24 mouse cellular contexts compared by ENCODE assay signal in genomic region chr1:166259526-166259925, GRCm38 (mm10). TPM values are rescaled to one million over a fixed set of nuclear protein-coding genes. Genes with fewer than 3 reads are reported as not detected.
A peak's percentile ranks its signal among the peaks of the same experiment; 100 is the strongest.
DNase-seq lines count a peak whose midpoint lies in the region; ATAC-seq and TF ChIP-seq lines count a peak whose summit lies in the region.
"Had no signal": no experiment of that assay in that cellular context is flagged by ENCODE, and none has a peak within 500 bp of the region (broad histone marks: within the 10 kb centered on the region; RNA-seq: fewer than 3 reads in every experiment).

No protein-coding gene starts in this region.

- H3K9me3 ChIP-seq in forebrain, postnatal 0 days (ENCODE audit: low read length), result no peaks in the 10 kb centered on the region
- H3K9me3 ChIP-seq in forebrain, embryonic 13.5 days (replicated peaks), result no peaks in the 10 kb centered on the region
- no peaks in the 10 kb centered on the region for H3K9me3 ChIP-seq in midbrain, postnatal 0 days (ENCODE audit: low read length)
- no peaks in the 10 kb centered on the region for H3K9me3 ChIP-seq in intestine, embryonic 15.5 days
- H3K9me3 ChIP-seq: embryonic facial prominence, embryonic 13.5 days; heart, embryonic 10.5 days; neural tube, embryonic 12.5 days had no signal

- H3K9ac ChIP-seq in forebrain, postnatal 0 days, result no peak overlapping the region
- no peak overlapping the region for H3K9ac ChIP-seq in forebrain, embryonic 13.5 days
- no peak overlapping the region for H3K9ac ChIP-seq in midbrain, postnatal 0 days (replicated peaks; ENCODE audit: low read length, poor library complexity, severe bottlenecking)
- no peak overlapping the region for H3K9ac ChIP-seq in intestine, embryonic 15.5 days
- H3K9ac ChIP-seq: embryonic facial prominence, embryonic 13.5 days; neural tube, embryonic 12.5 days had no signal

- intact Hi-C loops in left cerebral cortex, adult 2 months (cut with DNase I), result loop anchor here (5.0 to 10.0 kb wide), 3 partner anchors 48 to 255 kb away; partner anchors contain the start of gene Pou2f1

- WGBS in forebrain, postnatal 0 days, result 56% methylated on average over 6 of the region's 6 CpGs
- WGBS in forebrain, embryonic 13.5 days, result 82% methylated on average over 6 of the region's 6 CpGs
- WGBS in midbrain, postnatal 0 days, result 58% methylated on average over 6 of the region's 6 CpGs
- WGBS in intestine, embryonic 15.5 days, result 64% methylated on average over 6 of the region's 6 CpGs

- TF ChIP-seq CTCF in forebrain, postnatal 0 days (IDR thresholded peaks at IDR 0.05; ENCODE audit: low read depth), result no peak
- TF ChIP-seq CTCF in left cerebral cortex, adult 2 months (IDR thresholded peaks at IDR 0.05), result no peak
- no peak for TF ChIP-seq CTCF in midbrain, postnatal 0 days (IDR thresholded peaks at IDR 0.05)

- DNase-seq in forebrain, postnatal 0 days, result peak; percentile 35
- DNase-seq in left cerebral cortex, adult 2 months (ENCODE audit: extremely low spot score in 1 of 2, low spot score in 2 of 2), result no peak
- DNase-seq in left cerebral cortex, adult 11 months (ENCODE audit: low spot score), result no peak
- DNase-seq in midbrain, postnatal 0 days (ENCODE audit: low spot score), result no peak
- DNase-seq: B cell, adult 2 months; cerebellum, adult 8-10 months; kidney, adult 2 months; kidney, postnatal 10 days; left cerebral cortex, postnatal 4 days; liver; thymus, adult 18-20 months had no signal

- H3K4me1 ChIP-seq in forebrain, postnatal 0 days (ENCODE audit: insufficient read depth), result 0 out of 2 replicates have a peak, but pooled peaks cover 9% of the 10 kb centered on the region
- peaks cover 32% of the 10 kb centered on the region for H3K4me1 ChIP-seq in forebrain, embryonic 13.5 days
- peaks cover 12% of the 10 kb centered on the region; the same call in 1 of the 2 replicates for H3K4me1 ChIP-seq in midbrain, postnatal 0 days (ENCODE audit: insufficient read depth, low read length)
- H3K4me1 ChIP-seq in intestine, embryonic 15.5 days (replicated peaks), result no peaks in the 10 kb centered on the region

- no peak overlapping the region for H3K4me2 ChIP-seq in forebrain, postnatal 0 days (ENCODE audit: low read depth)
- H3K4me2 ChIP-seq in forebrain, embryonic 13.5 days, result no peak overlapping the region
- H3K4me2 ChIP-seq in midbrain, postnatal 0 days (ENCODE audit: low read depth, low read length, poor library complexity, severe bottlenecking), result peak overlapping the region; percentile 20
- no peak overlapping the region for H3K4me2 ChIP-seq in intestine, embryonic 15.5 days (replicated peaks)
- H3K4me2 ChIP-seq: embryonic facial prominence, embryonic 13.5 days; neural tube, embryonic 12.5 days had no signal

- H3K27me3 ChIP-seq in forebrain, postnatal 0 days (ENCODE audit: insufficient read depth, low read length), result no peaks in the 10 kb centered on the region
- H3K27me3 ChIP-seq in forebrain, embryonic 13.5 days, result no peaks in the 10 kb centered on the region
- no peaks in the 10 kb centered on the region for H3K27me3 ChIP-seq in midbrain, postnatal 0 days (ENCODE audit: insufficient read depth, low read length)
- peaks cover 26% of the 10 kb centered on the region for H3K27me3 ChIP-seq in intestine, embryonic 15.5 days (replicated peaks)

- peak; percentile 42 for ATAC-seq in forebrain, postnatal 0 days
- ATAC-seq in forebrain, embryonic 13.5 days, result no peak
- ATAC-seq in common myeloid progenitor, adult 5-6 weeks (replicated peaks; ENCODE audit: low read depth, poor library complexity, severe bottlenecking), result 0 out of 2 replicates have a peak, but pooled peaks have one; percentile 5
- no peak for ATAC-seq in midbrain, postnatal 0 days (ENCODE audit: low FRiP score)
- ATAC-seq in intestine, embryonic 15.5 days, result no peak
- ATAC-seq: lung, postnatal 0 days had no signal

- H3K27ac ChIP-seq in forebrain, postnatal 0 days (ENCODE audit: low read depth, low read length), result peak overlapping the region; percentile 29; the same call in 1 of the 2 replicates
- H3K27ac ChIP-seq in forebrain, embryonic 13.5 days, result no peak overlapping the region
- H3K27ac ChIP-seq in left cerebral cortex, adult 2 months, result peak overlapping the region; percentile 48
- H3K27ac ChIP-seq in midbrain, postnatal 0 days (ENCODE audit: low read depth, low read length), result no peak overlapping the region
- no peak overlapping the region for H3K27ac ChIP-seq in intestine, embryonic 15.5 days
- H3K27ac ChIP-seq: embryonic facial prominence, embryonic 13.5 days; heart, embryonic 10.5 days; neural tube, embryonic 12.5 days had no signal

- no peaks in the 10 kb centered on the region for H3K36me3 ChIP-seq in forebrain, postnatal 0 days (ENCODE audit: insufficient read depth)
- H3K36me3 ChIP-seq in forebrain, embryonic 13.5 days (ENCODE audit: poor library complexity, severe bottlenecking), result 0 out of 2 replicates have a peak, but pooled peaks cover 3% of the 10 kb centered on the region
- no peaks in the 10 kb centered on the region for H3K36me3 ChIP-seq in midbrain, postnatal 0 days (ENCODE audit: insufficient read depth, low read length)
- H3K36me3 ChIP-seq in intestine, embryonic 15.5 days, result no peaks in the 10 kb centered on the region
- H3K36me3 ChIP-seq: embryonic facial prominence, embryonic 13.5 days; heart, embryonic 10.5 days; neural tube, embryonic 12.5 days had no signal

- no peak overlapping the region for H3K4me3 ChIP-seq in forebrain, postnatal 0 days (ENCODE audit: low read depth, low read length)
- no peak overlapping the region for H3K4me3 ChIP-seq in forebrain, embryonic 13.5 days
- H3K4me3 ChIP-seq in left cerebral cortex, adult 2 months, result peak overlapping the region; percentile 13; the same call in 1 of the 2 replicates
- no peak overlapping the region for H3K4me3 ChIP-seq in midbrain, postnatal 0 days (ENCODE audit: low read depth, low read length)
- no peak overlapping the region for H3K4me3 ChIP-seq in intestine, embryonic 15.5 days (replicated peaks)
- H3K4me3 ChIP-seq: embryonic facial prominence, embryonic 13.5 days; heart, embryonic 10.5 days; neural tube, embryonic 12.5 days had no signal

RNA-seq across cellular contexts. Expression of gene Ildr2, which starts 5.6 kb away (rescaled TPM):
- 24.4 and 38.1 TPM in 2 replicates for total RNA-seq in forebrain, postnatal 0 days (2014; rRNA removed)
- 3.2 and 6.4 TPM in 2 replicates for polyA plus RNA-seq in forebrain, postnatal 0 days (2015; fragmentation: Nextera tagmentation; extraction: Ambion mirVana)
- polyA plus RNA-seq in forebrain, embryonic 13.5 days (2015; fragmentation: Nextera tagmentation; extraction: Ambion mirVana), result 4.5 and 5.3 TPM in 2 replicates
- 100 to 1,000 TPM; 111 to 119 TPM for total RNA-seq in left cerebral cortex, adult 2 months (2021)
- total RNA-seq in common myeloid progenitor, adult 5-6 weeks (2017), result not detected in 2 replicates
- 31.3 and 36.5 TPM in 2 replicates for total RNA-seq in midbrain, postnatal 0 days (2014; rRNA removed)
- polyA plus RNA-seq in midbrain, postnatal 0 days (2015; fragmentation: Nextera tagmentation; extraction: Ambion mirVana), result 5.7 and 7.1 TPM in 2 replicates
- 0.67 and 0.81 TPM in 2 replicates for polyA plus RNA-seq in intestine, embryonic 15.5 days (2015; fragmentation: Nextera tagmentation; extraction: Ambion mirVana)

RNA-seq across cellular contexts. Expression of gene Mael, which starts 21.0 kb away (rescaled TPM):
- 0.10 TPM in 1 of 2 replicates, not detected in the other for total RNA-seq in forebrain, postnatal 0 days (2014; rRNA removed)
- not detected in 2 replicates for polyA plus RNA-seq in forebrain, postnatal 0 days (2015; fragmentation: Nextera tagmentation; extraction: Ambion mirVana)
- polyA plus RNA-seq in forebrain, embryonic 13.5 days (2015; fragmentation: Nextera tagmentation; extraction: Ambion mirVana), result not detected in 2 replicates
- not detected for total RNA-seq in left cerebral cortex, adult 2 months (2021)
- total RNA-seq in common myeloid progenitor, adult 5-6 weeks (2017), result not detected in 2 replicates
- 0.22 and 1.2 TPM in 2 replicates for total RNA-seq in midbrain, postnatal 0 days (2014; rRNA removed)
- polyA plus RNA-seq in midbrain, postnatal 0 days (2015; fragmentation: Nextera tagmentation; extraction: Ambion mirVana), result 0.25 and 0.48 TPM in 2 replicates
- not detected in 2 replicates for polyA plus RNA-seq in intestine, embryonic 15.5 days (2015; fragmentation: Nextera tagmentation; extraction: Ambion mirVana)
- total RNA-seq: adrenal gland, postnatal 4 days; monocyte, adult 5-6 weeks had no signal
- polyA plus RNA-seq: embryonic facial prominence, embryonic 13.5 days; heart, postnatal 0 days; liver, embryonic 16.5 days; lung, postnatal 0 days; neural tube, embryonic 12.5 days; small intestine, adult 2 months; urinary bladder, adult 2 months had no signal

Comparison
In these comparisons a context has a peak if more than half of its experiments do, and no peak if none do; other contexts are left out.
1. ATAC-seq: peak in forebrain, postnatal 0 days (single experiment) and common myeloid progenitor, adult 5-6 weeks (single experiment); none in forebrain, embryonic 13.5 days (single experiment), midbrain, postnatal 0 days (single experiment) and intestine, embryonic 15.5 days (single experiment).
2. H3K27ac ChIP-seq: peak in forebrain, postnatal 0 days (single experiment) and left cerebral cortex, adult 2 months (single experiment); none in forebrain, embryonic 13.5 days (single experiment), midbrain, postnatal 0 days (single experiment) and intestine, embryonic 15.5 days (single experiment).
3. RNA of gene Ildr2, which starts 5.6 kb away (total RNA-seq): 111 to 119 TPM in left cerebral cortex, adult 2 months, 24.4 to 38.1 TPM in forebrain, postnatal 0 days and 31.3 to 36.5 TPM in midbrain, postnatal 0 days; not detected in common myeloid progenitor, adult 5-6 weeks; every median in the first group is over 10 times any median in the second.